Mouse (Mus musculus) A20 (cell line): Measurements from ENCODE around the gene Osbpl10.
"Not testable (repeated sequence)": the region's sequence is repeated elsewhere in the genome, so short reads cannot be mapped to it uniquely, and the experiment has no call there.

Experiments
- DNase-seq: peaks from one replicate; pipeline ENCODE4 v3.0.0-alpha.2; 2011; ENCODE audit warnings: low read depth, low spot score

Gene Osbpl10

GRCm38 (mm10) chr9:114978281-114979111 is at the start of gene Osbpl10:
TSS of gene Osbpl10 (plus strand) at chr9:114978569.
- DNase-seq = no peak

- DNase-seq = no peak
Measured at GRCm38 (mm10) chr9:114930464-114931090, 47.8 kb upstream of the Osbpl10 start.

- no peak for DNase-seq
Measured at GRCm38 (mm10) chr9:114932607-114933006, 45.8 kb upstream of the Osbpl10 start.

- peak; percentile 83 for DNase-seq
Measured at GRCm38 (mm10) chr9:114933037-114933722, 45.2 kb upstream of the Osbpl10 start.

GRCm38 (mm10) chr9:114933723-114934171 is 44.6 kb upstream of the Osbpl10 start, which contains the start of gene Gpd1l:
TSS of gene Gpd1l (minus strand) at chr9:114933987.
- peak; percentile 97 for DNase-seq

- no peak for DNase-seq
Measured at GRCm38 (mm10) chr9:114934231-114934630, 44.1 kb upstream of the Osbpl10 start.

- no peak for DNase-seq
Measured at GRCm38 (mm10) chr9:114935321-114935720, 43.0 kb upstream of the Osbpl10 start.

GRCm38 (mm10) chr9:114936687-114937086 is 41.7 kb upstream of the Osbpl10 start:
- DNase-seq = no peak

- DNase-seq = no peak
Measured at GRCm38 (mm10) chr9:114944642-114945041, 33.7 kb upstream of the Osbpl10 start.

GRCm38 (mm10) chr9:114945576-114945975 is 32.8 kb upstream of the Osbpl10 start:
- DNase-seq = peak; percentile 45

GRCm38 (mm10) chr9:114948395-114948794 is 30.0 kb upstream of the Osbpl10 start:
- DNase-seq = no peak

- DNase-seq = no peak
Measured at GRCm38 (mm10) chr9:114952866-114953265, 25.5 kb upstream of the Osbpl10 start.

GRCm38 (mm10) chr9:114955340-114955739 is 23.0 kb upstream of the Osbpl10 start:
- no peak for DNase-seq

- DNase-seq = peak; percentile 50
Measured at GRCm38 (mm10) chr9:114956945-114957344, 21.4 kb upstream of the Osbpl10 start.

GRCm38 (mm10) chr9:114960043-114960789 is 18.2 kb upstream of the Osbpl10 start:
- DNase-seq = no peak

GRCm38 (mm10) chr9:114960844-114961243 is 17.5 kb upstream of the Osbpl10 start:
- no peak for DNase-seq

GRCm38 (mm10) chr9:114964093-114964492 is 14.3 kb upstream of the Osbpl10 start:
- no peak for DNase-seq

- not testable (repeated sequence) for DNase-seq
Measured at GRCm38 (mm10) chr9:114966286-114966685, 12.1 kb upstream of the Osbpl10 start.

GRCm38 (mm10) chr9:114977461-114978280 is 698 bp upstream of the Osbpl10 start:
- no peak for DNase-seq

- DNase-seq = no peak
Measured at GRCm38 (mm10) chr9:114979969-114980368, 1.6 kb downstream of the Osbpl10 start.
